Mouse (Mus musculus) heart, embryonic 12.5 days (tissue): ENCODE results near the gene Nck1. TPM values are rescaled to one million over a fixed set of nuclear protein-coding genes. Genes with fewer than 3 reads are reported as not detected.

Experiments
- ATAC-seq: fragments of 200-750 bp; cut with Nextera tagmentation; 2 replicates; pipeline ENCODE4 v1.8.0; 2017; ENCODE audit warnings: moderate TSS enrichment, moderate library complexity; ENCODE audit not compliant: insufficient number of reproducible peaks, low FRiP score
- H3K27ac ChIP-seq: fragments of 300-500 bp; sonication (generic); 2 replicates; pipeline ENCODE4 v1.5.1; 2016; ENCODE audit warnings: mild to moderate bottlenecking, moderate library complexity; ENCODE audit not compliant: poor library complexity, severe bottlenecking
- H3K27me3 ChIP-seq: fragments of 300-500 bp; sonication (generic); replicated peaks from 2 replicates; pipeline ENCODE4 v1.6.1; 2016; ENCODE audit warnings: mild to moderate bottlenecking, moderate library complexity
- H3K36me3 ChIP-seq: fragments of 300-500 bp; sonication (generic); 2 replicates; pipeline ENCODE4 v1.6.1; 2016; ENCODE audit warnings: mild to moderate bottlenecking, moderate library complexity
- H3K4me1 ChIP-seq: fragments of 300-500 bp; sonication (generic); replicated peaks from 2 replicates; pipeline ENCODE4 v1.6.1; 2016; ENCODE audit warnings: mild to moderate bottlenecking
- H3K4me2 ChIP-seq: fragments of 300-500 bp; sonication (generic); 2 replicates; pipeline ENCODE4 v1.6.1; 2016; ENCODE audit warnings: mild to moderate bottlenecking, moderate library complexity
- H3K4me3 ChIP-seq: fragments of 300-500 bp; sonication (generic); 2 replicates; pipeline ENCODE4 v1.5.1; 2016; ENCODE audit warnings: mild to moderate bottlenecking
- H3K9ac ChIP-seq: fragments of 300-500 bp; sonication (generic); 2 replicates; pipeline ENCODE4 v1.6.1; 2016; ENCODE audit warnings: mild to moderate bottlenecking, moderate library complexity
- H3K9me3 ChIP-seq: fragments of 300-500 bp; sonication (generic); replicated peaks from 2 replicates; pipeline ENCODE4 v1.6.1; 2016; ENCODE audit warnings: mild to moderate bottlenecking, moderate library complexity
- WGBS: fragments of 180-500 bp; shearing (Covaris S2); methylation state at CpG from one replicate; pipeline ENCODE4 v1.1.7; 2016; 5-methylcytosine and 5-hydroxymethylcytosine counted together
- polyA plus RNA-seq: library from polyadenylated mRNA; unstranded; fragments of >200 nt; fragmentation: Nextera tagmentation; extraction: Ambion mirVana; gene quantifications from 2 replicates; pipeline ENCODE4 v1.2.1, GENCODE M21; 2016

Gene Nck1
- polyA plus RNA-seq, 1 experiment from 2014 or later: 64.1 TPM

DNA sequence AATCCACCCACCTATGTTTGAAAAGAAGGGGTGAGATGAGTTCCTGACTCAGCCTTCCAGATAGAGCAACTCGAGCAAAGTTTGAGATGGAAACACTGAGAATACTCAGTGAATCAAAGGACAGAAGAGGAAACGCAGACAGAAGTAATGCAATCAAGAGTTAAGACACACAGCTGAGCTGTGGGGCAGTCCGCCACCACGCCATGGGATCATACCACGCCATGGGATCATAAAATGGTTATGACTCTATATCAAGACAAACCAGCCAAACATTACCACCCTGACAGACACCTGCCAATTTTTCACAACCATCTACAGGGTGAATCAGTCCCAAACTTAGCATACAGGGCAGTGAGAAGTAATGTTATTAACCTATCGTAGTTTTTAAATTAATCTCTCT lies 57.0 kb downstream of the Nck1 start:
- Histone ChIP-seq H3K36me3 (peaks cover 3% of the 10 kb centered on the region; the same call in 1 of the 2 replicates), H3K9ac (no peak overlapping the region), H3K4me2 (no peak overlapping the region), H3K4me1 (peaks cover 9% of the 10 kb centered on the region), H3K9me3 (no peaks in the 10 kb centered on the region), H3K27me3 (no peaks in the 10 kb centered on the region), H3K4me3 (no peak overlapping the region), H3K27ac (no peak overlapping the region)
- ATAC-seq: no peak
- WGBS: 88% methylated on average over 6 of the region's 6 CpGs

DNA sequence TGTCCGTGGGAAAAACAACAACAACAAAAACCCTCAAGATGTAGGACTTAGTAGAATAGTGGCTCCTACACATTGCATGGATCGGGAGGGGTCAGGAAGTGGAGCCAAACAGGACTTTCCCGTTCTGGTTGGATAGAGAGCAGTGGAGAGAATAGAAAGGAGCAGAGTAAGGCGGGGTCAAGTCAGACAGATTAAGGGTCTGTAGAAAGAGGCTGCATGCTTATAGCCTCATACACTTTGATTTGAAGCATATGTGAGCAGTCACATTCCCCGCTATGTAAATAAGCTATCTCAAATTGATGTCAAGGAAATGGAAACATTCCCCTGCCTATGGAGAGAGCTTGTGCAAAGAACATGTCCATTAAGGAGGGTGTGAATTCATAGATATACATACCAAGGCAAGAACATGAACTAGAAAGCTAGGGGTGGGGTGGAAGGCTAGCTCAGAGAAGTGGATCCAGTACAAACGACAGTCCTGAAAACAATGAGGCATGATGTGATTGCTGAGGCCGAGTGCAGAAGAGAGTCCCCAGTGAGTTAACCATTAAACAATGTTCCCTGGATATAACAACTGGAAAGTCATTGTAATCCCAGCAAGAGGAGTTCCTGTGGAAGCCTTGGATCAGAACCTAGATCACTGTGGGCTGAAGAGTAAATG lies 57.7 kb downstream of the Nck1 start:
- no peaks in the 10 kb centered on the region for H3K9me3 ChIP-seq
- no peak overlapping the region for H3K27ac ChIP-seq
- peaks cover 3% of the 10 kb centered on the region; the same call in 1 of the 2 replicates for H3K36me3 ChIP-seq
- H3K27me3 ChIP-seq: no peaks in the 10 kb centered on the region
- 65% methylated on average over 7 of the region's 7 CpGs for WGBS
- H3K4me2 ChIP-seq: no peak overlapping the region
- peaks cover 9% of the 10 kb centered on the region for H3K4me1 ChIP-seq
- no peak overlapping the region for H3K9ac ChIP-seq
- ATAC-seq: peak; percentile 18; the same call in 1 of the 2 replicates
- H3K4me3 ChIP-seq: no peak overlapping the region

DNA sequence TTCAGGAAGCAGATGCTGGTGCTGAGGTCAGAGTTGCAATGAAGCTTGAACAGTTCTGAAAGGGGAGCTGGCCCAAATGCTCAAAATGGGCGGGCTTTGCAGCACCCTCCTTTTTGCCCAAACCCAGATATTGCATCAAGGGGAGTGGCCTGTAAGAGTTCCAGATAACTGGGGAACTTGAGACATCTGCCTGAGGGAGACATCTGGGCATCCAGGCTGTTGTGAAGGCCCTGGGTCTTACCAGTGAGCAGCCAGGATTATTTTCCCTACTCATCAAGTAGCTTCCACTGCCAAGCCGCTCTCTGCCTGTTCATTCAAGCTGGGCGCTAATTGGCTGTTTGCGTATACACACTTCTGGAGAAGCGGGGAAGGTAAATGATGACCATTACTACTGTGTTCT lies 59.5 kb downstream of the Nck1 start, which contains the start of gene Il20rb:
Il20rb (minus strand) TSS at position 358 of the 400 bp plus-strand sequence.
- H3K4me1 ChIP-seq: peaks cover 14% of the 10 kb centered on the region
- no peaks in the 10 kb centered on the region for H3K27me3 ChIP-seq
- 87% methylated on average over 5 of the region's 5 CpGs for WGBS
- no peak within 1 kb of the TSS for H3K4me3 ChIP-seq
- H3K9me3 ChIP-seq: no peaks in the 10 kb centered on the region
- H3K36me3 ChIP-seq: peaks cover 3% of the 10 kb centered on the region; the same call in 1 of the 2 replicates
- H3K4me2 ChIP-seq: no peak within 1 kb of the TSS
- H3K9ac ChIP-seq: no peak within 1 kb of the TSS
- no peak within 1 kb of the TSS for H3K27ac ChIP-seq
- ATAC-seq: no peak

DNA sequence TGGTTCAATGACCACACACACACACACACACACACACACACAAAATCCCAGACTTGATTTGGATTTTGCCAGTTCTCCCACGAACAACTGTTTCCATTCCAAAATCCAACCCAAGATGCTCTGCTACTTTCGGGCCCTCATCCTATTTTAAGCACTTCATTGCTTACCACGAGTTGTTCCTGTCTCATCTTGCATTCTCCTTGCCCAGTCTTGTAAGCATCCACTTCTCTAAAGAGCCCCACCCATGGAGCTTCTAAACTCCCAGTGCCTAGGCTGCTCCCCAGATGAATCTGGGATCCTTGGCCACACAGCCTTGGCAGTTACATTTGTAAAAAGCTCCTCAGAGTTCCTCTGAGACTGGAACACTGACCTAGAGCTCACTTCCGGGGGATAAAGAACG lies 62.6 kb downstream of the Nck1 start:
- 82% methylated on average over 5 of the region's 5 CpGs for WGBS
- H3K4me2 ChIP-seq: no peak overlapping the region
- no peak overlapping the region for H3K27ac ChIP-seq
- no peak overlapping the region for H3K9ac ChIP-seq
- peaks cover 14% of the 10 kb centered on the region for H3K4me1 ChIP-seq
- H3K27me3 ChIP-seq: no peaks in the 10 kb centered on the region
- no peaks in the 10 kb centered on the region for H3K9me3 ChIP-seq
- H3K36me3 ChIP-seq: no peaks in the 10 kb centered on the region
- ATAC-seq: no peak
- no peak overlapping the region for H3K4me3 ChIP-seq

DNA sequence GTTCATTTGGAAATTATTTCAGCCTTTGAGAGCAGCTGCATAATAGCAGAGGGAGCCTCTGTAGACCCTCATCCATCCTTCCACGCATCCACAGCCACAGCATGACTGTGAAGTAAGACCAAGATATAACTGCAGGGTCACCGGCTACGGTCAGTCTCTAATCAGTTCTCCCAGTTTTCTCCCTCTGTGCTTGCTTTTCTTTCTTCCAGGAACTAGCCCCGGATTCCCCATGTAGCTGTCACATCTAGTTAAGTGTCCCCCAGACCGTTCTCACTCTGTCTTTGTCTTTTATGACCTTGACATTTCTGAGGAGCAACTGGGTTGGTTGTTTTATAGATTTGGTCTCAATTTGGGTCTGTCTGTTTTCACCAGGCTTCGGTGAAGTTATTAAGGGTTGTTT lies 64.3 kb downstream of the Nck1 start:
- Histone ChIP-seq H3K4me3 (no peak overlapping the region), H3K27me3 (no peaks in the 10 kb centered on the region), H3K9ac (no peak overlapping the region), H3K9me3 (peaks cover 3% of the 10 kb centered on the region), H3K27ac (0 out of 2 replicates have a peak overlapping the region, but pooled peaks have one; percentile 18), H3K4me2 (no peak overlapping the region), H3K36me3 (0 out of 2 replicates have a peak, but pooled peaks cover 3% of the 10 kb centered on the region), H3K4me1 (peaks cover 14% of the 10 kb centered on the region)
- ATAC-seq: no peak
- 62% methylated on average over 6 of the region's 6 CpGs for WGBS

DNA sequence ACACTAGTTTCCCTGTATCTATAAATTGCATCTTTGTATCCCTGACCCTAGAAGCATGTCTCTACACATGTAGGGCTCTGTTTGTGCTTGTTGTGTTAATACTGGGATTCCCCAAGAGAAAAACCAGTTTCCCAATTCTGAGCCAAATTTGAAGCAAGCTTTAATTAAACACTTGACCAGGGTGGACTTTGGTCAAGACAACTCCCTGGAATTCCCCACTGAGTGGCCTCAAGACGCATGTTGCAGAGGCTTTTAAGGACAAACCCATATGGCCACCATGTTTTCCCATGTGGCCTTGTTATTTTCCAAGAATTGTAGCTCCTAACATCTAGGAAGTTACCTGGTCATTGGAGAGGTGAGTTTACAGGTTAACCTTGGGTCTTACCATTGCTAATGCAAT lies 71.9 kb downstream of the Nck1 start:
- Histone ChIP-seq H3K9me3 (peaks cover 3% of the 10 kb centered on the region), H3K27me3 (no peaks in the 10 kb centered on the region), H3K4me3 (no peak overlapping the region), H3K27ac (no peak overlapping the region), H3K9ac (no peak overlapping the region), H3K36me3 (0 out of 2 replicates have a peak, but pooled peaks cover 5% of the 10 kb centered on the region), H3K4me2 (no peak overlapping the region), H3K4me1 (peaks cover 5% of the 10 kb centered on the region; the same call in 1 of the 2 replicates)
- 83% methylated on average over 1 of the region's 1 CpGs for WGBS
- no peak for ATAC-seq

DNA sequence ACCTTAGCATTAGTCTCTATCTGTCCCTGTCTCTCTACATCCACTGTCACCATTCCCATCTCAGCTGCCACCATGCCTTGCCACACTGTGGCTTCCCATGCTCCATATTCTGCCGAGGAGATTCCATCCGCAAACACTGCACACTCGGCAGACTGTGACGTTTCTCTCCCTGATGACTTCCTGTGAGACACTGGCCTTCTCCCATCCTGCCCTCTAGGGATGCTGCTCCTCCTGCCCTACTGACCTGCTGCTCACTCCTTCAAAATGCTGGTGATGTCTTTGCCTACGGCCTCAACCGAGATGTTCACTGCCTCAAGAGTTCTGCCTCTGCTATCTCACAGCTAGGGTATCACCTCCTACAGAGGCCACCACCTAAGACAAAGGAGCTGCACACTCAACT lies 72.6 kb downstream of the Nck1 start:
- 78% methylated on average over 6 of the region's 6 CpGs for WGBS
- peaks cover 3% of the 10 kb centered on the region for H3K9me3 ChIP-seq
- peaks cover 5% of the 10 kb centered on the region; the same call in 1 of the 2 replicates for H3K4me1 ChIP-seq
- H3K9ac ChIP-seq: no peak overlapping the region
- no peak overlapping the region for H3K4me2 ChIP-seq
- no peak overlapping the region for H3K27ac ChIP-seq
- no peak overlapping the region for H3K4me3 ChIP-seq
- H3K36me3 ChIP-seq: 0 out of 2 replicates have a peak, but pooled peaks cover 5% of the 10 kb centered on the region
- ATAC-seq: no peak
- no peaks in the 10 kb centered on the region for H3K27me3 ChIP-seq

DNA sequence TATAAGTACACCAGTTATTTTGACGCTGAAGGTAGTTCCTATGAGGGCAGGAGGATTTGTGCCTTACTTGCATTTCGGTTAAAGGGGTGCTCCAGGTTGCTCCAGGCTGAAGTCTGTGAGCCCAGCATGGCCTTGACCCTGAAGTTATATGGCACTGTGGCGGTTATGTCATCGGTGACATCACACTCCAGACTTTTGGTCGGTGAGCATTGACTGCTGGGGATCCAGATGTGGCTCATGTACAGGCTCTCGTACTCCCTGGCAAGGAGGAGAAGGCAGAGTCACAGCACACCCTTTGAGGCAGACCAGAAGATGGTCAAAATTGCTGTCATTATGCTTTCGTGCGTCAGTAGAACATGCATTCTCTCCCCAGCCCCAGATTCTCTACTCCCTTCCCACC lies 73.0 kb downstream of the Nck1 start:
- 0 out of 2 replicates have a peak, but pooled peaks cover 5% of the 10 kb centered on the region for H3K36me3 ChIP-seq
- peaks cover 3% of the 10 kb centered on the region for H3K9me3 ChIP-seq
- peaks cover 5% of the 10 kb centered on the region; the same call in 1 of the 2 replicates for H3K4me1 ChIP-seq
- 91% methylated on average over 8 of the region's 8 CpGs for WGBS
- H3K9ac ChIP-seq: no peak overlapping the region
- H3K27me3 ChIP-seq: no peaks in the 10 kb centered on the region
- no peak for ATAC-seq
- no peak overlapping the region for H3K4me2 ChIP-seq
- no peak overlapping the region for H3K4me3 ChIP-seq
- no peak overlapping the region for H3K27ac ChIP-seq

DNA sequence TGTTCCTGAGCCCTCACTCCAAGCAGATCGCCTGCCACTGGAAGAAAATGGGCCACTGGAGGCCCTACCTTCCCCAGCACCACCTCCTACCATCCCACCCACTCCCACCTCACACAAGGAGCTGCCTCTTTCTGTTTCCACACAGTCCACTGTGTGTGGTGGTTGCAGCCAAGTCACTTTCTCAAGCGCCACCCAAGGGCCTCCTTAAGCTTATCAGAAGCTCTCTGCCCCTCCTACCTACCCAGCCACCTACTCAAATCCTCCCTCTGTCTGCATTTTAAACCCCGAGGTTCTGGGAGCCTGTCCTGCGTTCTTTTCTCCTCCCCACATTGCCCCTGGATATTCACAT lies 74.4 kb downstream of the Nck1 start:
- Histone ChIP-seq H3K27ac (no peak overlapping the region), H3K9ac (no peak overlapping the region), H3K4me3 (no peak overlapping the region), H3K9me3 (no peaks in the 10 kb centered on the region), H3K4me2 (no peak overlapping the region), H3K4me1 (peaks cover 5% of the 10 kb centered on the region; the same call in 1 of the 2 replicates), H3K36me3 (0 out of 2 replicates have a peak, but pooled peaks cover 2% of the 10 kb centered on the region), H3K27me3 (no peaks in the 10 kb centered on the region)
- WGBS: 55% methylated on average over 4 of the region's 4 CpGs
- no peak for ATAC-seq

DNA sequence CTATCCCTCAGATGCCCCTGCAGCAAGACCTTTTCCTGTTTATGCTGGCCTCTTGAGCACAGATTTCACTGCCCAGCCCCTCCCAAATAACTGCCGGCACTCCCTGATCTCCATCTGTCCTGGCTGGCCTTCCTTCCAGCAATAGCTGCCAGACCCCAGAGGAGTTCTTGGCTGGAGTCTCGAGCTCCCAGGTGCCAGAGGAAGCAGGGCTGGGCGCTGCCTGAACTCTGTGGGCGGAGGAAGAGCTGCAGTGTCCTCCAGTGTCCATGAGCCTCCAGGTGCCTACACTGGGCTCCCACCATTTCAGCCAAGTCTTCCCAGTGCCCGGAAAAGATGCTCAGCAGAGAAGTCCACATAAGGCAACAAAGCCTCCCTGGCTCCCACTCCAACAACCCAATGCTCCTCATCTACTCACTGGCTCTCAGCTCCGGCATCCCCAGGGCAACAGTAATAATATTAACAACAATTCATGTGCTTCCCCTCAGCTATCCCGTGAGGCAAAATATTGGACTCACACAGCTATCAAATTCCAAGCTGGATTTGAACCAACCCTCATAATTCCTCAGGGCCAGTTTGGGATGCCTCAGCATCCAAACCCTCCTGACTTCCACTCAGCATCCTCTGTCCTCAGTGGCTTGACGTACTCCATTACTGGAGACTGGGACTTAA lies 74.9 kb downstream of the Nck1 start:
- Histone ChIP-seq H3K36me3 (no peaks in the 10 kb centered on the region), H3K4me3 (no peak overlapping the region), H3K27me3 (no peaks in the 10 kb centered on the region), H3K4me2 (no peak overlapping the region), H3K27ac (no peak overlapping the region), H3K9ac (no peak overlapping the region), H3K4me1 (peaks cover 5% of the 10 kb centered on the region; the same call in 1 of the 2 replicates), H3K9me3 (no peaks in the 10 kb centered on the region)
- WGBS: 55% methylated on average over 8 of the region's 8 CpGs
- ATAC-seq: no peak

DNA sequence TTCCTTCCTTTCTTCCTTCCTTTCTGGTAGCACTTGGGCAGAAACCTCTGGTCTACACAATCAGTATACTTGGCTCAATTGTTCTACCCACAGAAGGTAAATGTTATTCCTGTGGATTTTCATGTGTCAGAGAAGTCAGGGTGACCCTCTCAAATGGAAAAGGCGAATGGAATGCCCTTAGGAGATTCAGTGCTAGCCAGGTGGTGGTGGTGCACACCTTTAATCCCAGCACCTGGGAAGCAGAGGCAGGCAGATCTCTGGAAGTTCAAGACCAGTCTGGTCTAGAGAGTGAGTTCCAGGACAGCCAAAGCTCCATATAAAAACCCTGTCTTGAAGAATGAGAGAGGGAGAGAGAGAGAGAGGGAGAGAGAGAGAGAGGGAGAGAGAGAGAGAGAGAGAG lies 75.7 kb downstream of the Nck1 start:
- Histone ChIP-seq H3K27me3 (no peaks in the 10 kb centered on the region), H3K27ac (no peak overlapping the region), H3K9me3 (no peaks in the 10 kb centered on the region), H3K4me3 (no peak overlapping the region), H3K4me1 (peaks cover 5% of the 10 kb centered on the region; the same call in 1 of the 2 replicates), H3K4me2 (no peak overlapping the region), H3K36me3 (no peaks in the 10 kb centered on the region), H3K9ac (no peak overlapping the region)
- ATAC-seq: no peak
- WGBS: 47% methylated on average over 1 of the region's 1 CpGs
